Mouse (Mus musculus): ENCODE measurements around the gene Mpv17. TPM values are rescaled to one million over a fixed set of nuclear protein-coding genes. Genes with fewer than 3 reads are reported as not detected.

Gene Mpv17
- total RNA-seq, 1 experiment = 45.7 TPM

DNA sequence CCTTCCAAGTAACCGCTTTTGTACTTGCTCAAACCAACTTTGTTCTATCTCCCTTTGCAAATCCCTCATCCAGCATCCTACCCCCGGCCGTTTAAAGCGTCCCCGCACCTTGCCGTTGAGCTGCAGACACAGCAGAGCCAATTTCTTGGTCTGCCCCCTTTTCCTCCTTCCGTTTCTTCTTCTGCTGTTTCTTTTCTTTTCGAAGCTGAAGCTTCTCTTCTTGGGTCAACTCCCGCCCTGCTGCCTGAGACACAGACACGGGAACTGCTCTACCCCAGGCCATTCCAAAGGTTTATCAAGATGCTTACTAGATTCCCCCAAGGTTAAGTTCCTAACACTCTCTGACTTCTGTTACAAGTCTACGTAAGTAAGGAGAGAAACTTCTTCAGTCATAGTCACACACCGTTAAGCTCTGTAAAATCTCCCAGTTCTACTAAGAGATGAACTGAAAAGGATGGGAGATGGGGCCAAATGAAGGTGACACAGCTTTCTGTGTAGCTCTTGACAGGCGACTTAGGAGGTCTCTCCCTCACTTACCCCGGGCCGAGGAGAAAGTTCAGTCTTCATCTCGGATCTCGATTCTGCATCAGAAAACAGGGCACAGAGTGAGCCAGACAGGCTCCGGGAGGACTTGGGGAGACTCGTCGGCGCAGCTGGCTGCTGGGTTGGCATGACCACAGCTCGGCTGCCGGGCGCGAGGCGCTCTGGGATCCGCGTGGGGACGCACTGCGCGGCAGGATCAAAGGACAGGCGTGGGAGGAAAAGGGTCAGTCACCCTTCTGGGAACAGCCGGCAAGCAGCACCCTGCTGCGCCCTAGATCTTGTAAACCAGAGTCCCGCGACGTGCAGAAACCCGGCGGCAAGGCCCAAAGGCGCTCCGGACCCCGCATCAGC is 38.2 kb upstream of the Mpv17 start:
- no peaks in the 10 kb centered on the region for H3K9me3 ChIP-seq (ENCODE audit: control insufficient read depth, insufficient read depth, low read depth, low read length)
- H3K9ac ChIP-seq (ENCODE audit: insufficient read depth, low read depth, low read length, poor library complexity, severe bottlenecking) = peak overlapping the region; percentile 85
- in situ Hi-C loops (cut with MboI; ENCODE audit: low sequenced_read_pairs in 2 of 2, unreplicated experiment in 2 of 2) = no loop called here
- DNase-seq (ENCODE audit: low read depth, low spot score) = no peak
- H3K36me3 ChIP-seq (ENCODE audit: control insufficient read depth, insufficient read depth, low read length, poor library complexity, severe bottlenecking) = peaks cover 44% of the 10 kb centered on the region
- H3K4me3 ChIP-seq (ENCODE audit: insufficient read depth in 1 of 2, low read depth in 1 of 2, low read length in 2 of 2, poor library complexity in 1 of 2, severe bottlenecking in 1 of 2) = peak overlapping the region; percentile 76 to 92
- H3K27ac ChIP-seq (ENCODE audit: insufficient read depth, low read depth, low read length, poor library complexity, severe bottlenecking) = peak overlapping the region; percentile 41; the same call in 1 of the 2 replicates
- peaks cover 8 to 9% of the 10 kb centered on the region in 2 experiments for H3K4me1 ChIP-seq (ENCODE audit: control insufficient read depth in 2 of 2, insufficient read depth in 2 of 2, low read length in 2 of 2, poor library complexity in 1 of 2)
- TF ChIP-seq ZC3H11A (IDR thresholded peaks at IDR 0.05; ENCODE audit: borderline replicate concordance, low read depth, low read length) = no peak
- TF ChIP-seq MAFK (IDR thresholded peaks at IDR 0.05; ENCODE audit: insufficient read depth, low read depth, low read length) = no peak
- TF ChIP-seq HCFC1 (IDR thresholded peaks at IDR 0.05; ENCODE audit: borderline replicate concordance, insufficient read depth, low read length) = no peak
- no peak for TF ChIP-seq ZNF384 (IDR thresholded peaks at IDR 0.05; ENCODE audit: low read depth, low read length)
- no peak for TF ChIP-seq CHD2 (IDR thresholded peaks at IDR 0.05; ENCODE audit: low read depth, low read length)

DNA sequence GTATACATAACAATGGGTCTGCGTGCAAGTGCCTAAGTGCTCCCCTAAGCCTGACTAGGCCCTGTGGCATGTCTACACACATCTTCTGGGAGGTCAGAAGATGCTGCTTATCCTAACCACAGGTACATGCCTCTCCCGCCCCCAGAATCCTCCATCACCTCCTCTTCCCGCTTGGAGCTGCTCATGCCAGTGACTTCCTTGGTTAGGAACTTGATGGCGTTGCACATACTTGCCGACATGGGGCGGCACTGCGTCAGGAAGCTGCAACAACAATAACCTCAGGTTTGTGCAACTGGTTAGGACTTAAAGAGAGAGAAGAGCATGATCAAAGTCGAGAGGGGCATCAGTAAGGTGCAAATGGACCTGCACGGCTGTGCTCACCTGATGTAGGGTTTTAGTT is 36.1 kb upstream of the Mpv17 start:
- in situ Hi-C loops (cut with MboI; ENCODE audit: low sequenced_read_pairs in 2 of 2, unreplicated experiment in 2 of 2) = no loop called here
- peaks cover 27% of the 10 kb centered on the region for H3K36me3 ChIP-seq (ENCODE audit: control insufficient read depth, insufficient read depth, low read length, poor library complexity, severe bottlenecking)
- TF ChIP-seq ZC3H11A (IDR thresholded peaks at IDR 0.05; ENCODE audit: borderline replicate concordance, low read depth, low read length) (no peak), ZNF384 (IDR thresholded peaks at IDR 0.05; ENCODE audit: low read depth, low read length) (no peak), HCFC1 (IDR thresholded peaks at IDR 0.05; ENCODE audit: borderline replicate concordance, insufficient read depth, low read length) (no peak), CHD2 (IDR thresholded peaks at IDR 0.05; ENCODE audit: low read depth, low read length) (no peak), MAFK (IDR thresholded peaks at IDR 0.05; ENCODE audit: insufficient read depth, low read depth, low read length) (no peak)

DNA sequence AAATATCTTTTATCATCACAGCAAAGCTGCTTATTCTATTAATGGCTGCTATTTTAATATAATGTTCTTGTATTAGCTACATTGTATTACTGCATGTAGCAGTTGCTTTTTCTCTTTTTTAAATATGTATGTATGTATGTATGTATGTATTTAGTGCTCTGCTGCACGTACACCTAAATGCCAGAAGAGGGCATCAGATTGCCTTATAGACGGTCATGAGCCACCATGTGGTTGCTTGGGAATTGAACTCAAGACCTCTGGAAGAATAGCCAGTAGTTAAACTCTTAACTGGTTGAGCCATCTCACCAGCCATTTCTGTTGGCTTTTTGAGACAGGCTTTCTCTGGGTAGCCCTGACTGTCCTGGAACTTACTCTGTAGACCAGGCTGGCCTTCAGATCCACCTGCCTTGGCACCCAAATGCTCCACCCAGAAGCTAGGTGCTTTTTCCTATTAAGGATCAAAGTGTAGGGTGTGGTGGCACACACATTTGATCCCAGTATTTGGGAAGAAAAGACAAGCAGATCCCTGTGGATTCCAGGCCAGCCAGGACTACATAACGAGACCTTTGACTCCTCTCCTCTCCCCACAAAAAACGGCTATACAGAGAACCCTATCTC is 34.3 kb upstream of the Mpv17 start:
- Histone ChIP-seq H3K9me3 (ENCODE audit: control insufficient read depth, insufficient read depth, low read depth, low read length) (no peaks in the 10 kb centered on the region), H3K9ac (ENCODE audit: insufficient read depth, low read depth, low read length, poor library complexity, severe bottlenecking) (no peak overlapping the region), H3K4me3 (ENCODE audit: insufficient read depth in 1 of 2, low read depth in 1 of 2, low read length in 2 of 2, poor library complexity in 1 of 2, severe bottlenecking in 1 of 2) (no peak overlapping the region), H3K4me1 (ENCODE audit: control insufficient read depth in 2 of 2, insufficient read depth in 2 of 2, low read length in 2 of 2, poor library complexity in 1 of 2) (peaks cover 0 to 2% of the 10 kb centered on the region in 2 experiments; a peak in 2 of 4 replicates), H3K36me3 (ENCODE audit: control insufficient read depth, insufficient read depth, low read length, poor library complexity, severe bottlenecking) (peaks cover 27% of the 10 kb centered on the region), H3K27ac (ENCODE audit: insufficient read depth, low read depth, low read length, poor library complexity, severe bottlenecking) (no peak overlapping the region)
- in situ Hi-C loops (cut with MboI; ENCODE audit: low sequenced_read_pairs in 2 of 2, unreplicated experiment in 2 of 2) = no loop called here
- no peak for TF ChIP-seq CHD2 (IDR thresholded peaks at IDR 0.05; ENCODE audit: low read depth, low read length)
- no peak; the same call in 1 of the 2 replicates for TF ChIP-seq ZC3H11A (IDR thresholded peaks at IDR 0.05; ENCODE audit: borderline replicate concordance, low read depth, low read length)
- TF ChIP-seq MAFK (IDR thresholded peaks at IDR 0.05; ENCODE audit: insufficient read depth, low read depth, low read length) = no peak
- no peak for TF ChIP-seq ZNF384 (IDR thresholded peaks at IDR 0.05; ENCODE audit: low read depth, low read length)
- TF ChIP-seq HCFC1 (IDR thresholded peaks at IDR 0.05; ENCODE audit: borderline replicate concordance, insufficient read depth, low read length) = no peak
- peak; percentile 13 for DNase-seq (ENCODE audit: low read depth, low spot score)

More for the DNA sequence above, 36.1 kb upstream of the Mpv17 start:
- H3K27ac ChIP-seq (ENCODE audit: insufficient read depth, low read depth, low read length, poor library complexity, severe bottlenecking) = no peak overlapping the region
- peaks cover 6 to 9% of the 10 kb centered on the region in 2 experiments for H3K4me1 ChIP-seq (ENCODE audit: control insufficient read depth in 2 of 2, insufficient read depth in 2 of 2, low read length in 2 of 2, poor library complexity in 1 of 2)
- DNase-seq (ENCODE audit: low read depth, low spot score) = no peak
- H3K9me3 ChIP-seq (ENCODE audit: control insufficient read depth, insufficient read depth, low read depth, low read length) = no peaks in the 10 kb centered on the region
- no peak overlapping the region for H3K4me3 ChIP-seq (ENCODE audit: insufficient read depth in 1 of 2, low read depth in 1 of 2, low read length in 2 of 2, poor library complexity in 1 of 2, severe bottlenecking in 1 of 2)
- H3K9ac ChIP-seq (ENCODE audit: insufficient read depth, low read depth, low read length, poor library complexity, severe bottlenecking) = no peak overlapping the region

DNA sequence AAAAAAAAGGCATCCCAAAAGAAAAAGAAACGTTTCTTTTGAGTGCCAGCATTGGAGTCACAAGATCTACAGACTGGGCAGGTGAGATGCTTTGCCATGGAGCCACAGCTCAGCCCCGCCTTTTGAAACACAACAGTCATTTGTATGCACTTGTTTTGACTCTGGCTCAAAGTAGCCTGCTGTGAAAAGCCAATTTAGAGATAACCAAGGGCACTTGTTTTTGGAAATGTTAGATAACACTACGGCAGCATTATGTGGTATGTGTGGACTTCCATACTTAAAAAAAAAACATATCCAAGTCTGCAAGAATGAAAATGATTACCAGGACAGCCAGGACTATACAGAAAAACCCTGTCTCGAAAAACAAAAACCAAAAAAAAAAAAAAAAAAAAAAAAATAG is 29.6 kb upstream of the Mpv17 start:
- Histone ChIP-seq H3K4me1 (ENCODE audit: control insufficient read depth in 2 of 2, insufficient read depth in 2 of 2, low read length in 2 of 2, poor library complexity in 1 of 2) (peaks cover 2% of the 10 kb centered on the region in 2 experiments; a peak in 2 of 4 replicates), H3K27ac (ENCODE audit: insufficient read depth, low read depth, low read length, poor library complexity, severe bottlenecking) (no peak overlapping the region), H3K36me3 (ENCODE audit: control insufficient read depth, insufficient read depth, low read length, poor library complexity, severe bottlenecking) (peaks cover 7% of the 10 kb centered on the region), H3K9me3 (ENCODE audit: control insufficient read depth, insufficient read depth, low read depth, low read length) (no peaks in the 10 kb centered on the region), H3K4me3 (ENCODE audit: insufficient read depth in 1 of 2, low read depth in 1 of 2, low read length in 2 of 2, poor library complexity in 1 of 2, severe bottlenecking in 1 of 2) (no peak overlapping the region), H3K9ac (ENCODE audit: insufficient read depth, low read depth, low read length, poor library complexity, severe bottlenecking) (no peak overlapping the region)
- no peak for DNase-seq (ENCODE audit: low read depth, low spot score)
- TF ChIP-seq HCFC1 (IDR thresholded peaks at IDR 0.05; ENCODE audit: borderline replicate concordance, insufficient read depth, low read length) (no peak), MAFK (IDR thresholded peaks at IDR 0.05; ENCODE audit: insufficient read depth, low read depth, low read length) (no peak), ZC3H11A (IDR thresholded peaks at IDR 0.05; ENCODE audit: borderline replicate concordance, low read depth, low read length) (no peak), CHD2 (IDR thresholded peaks at IDR 0.05; ENCODE audit: low read depth, low read length) (no peak), ZNF384 (IDR thresholded peaks at IDR 0.05; ENCODE audit: low read depth, low read length) (no peak)
- in situ Hi-C loops (cut with MboI; ENCODE audit: low sequenced_read_pairs in 2 of 2, unreplicated experiment in 2 of 2) = no loop called here
